Mouse (Mus musculus) hindbrain, postnatal 0 days (tissue): ENCODE data around the gene Calu. TPM values are rescaled to one million over a fixed set of nuclear protein-coding genes. Genes with fewer than 3 reads are reported as not detected.

ENCODE experiments used
- ATAC-seq: fragments of 200-750 bp; cut with Nextera tagmentation; 2 replicates; pipeline ENCODE4 v1.8.0; 2017; ENCODE audit warnings: mild to moderate bottlenecking, moderate TSS enrichment, moderate library complexity
- DNase-seq: peaks from one replicate; pipeline ENCODE4 v3.0.0-alpha.2; 2015; ENCODE audit warnings: low spot score
- H3K27ac ChIP-seq: fragments of 300-500 bp; sonication (generic); 2 replicates; pipeline ENCODE4 v1.5.1; 2014; ENCODE audit warnings: mild to moderate bottlenecking
- H3K27me3 ChIP-seq: fragments of 300-500 bp; sonication (generic); 2 replicates; pipeline ENCODE4 v1.6.1; 2014; ENCODE audit warnings: low read length, mixed read lengths; ENCODE audit not compliant: insufficient read depth
- H3K36me3 ChIP-seq: fragments of 300-500 bp; sonication (generic); 2 replicates; pipeline ENCODE4 v1.6.1; 2014; ENCODE audit warnings: low read length, mixed read lengths; ENCODE audit not compliant: insufficient read depth
- H3K4me1 ChIP-seq: fragments of 300-500 bp; sonication (generic); 2 replicates; pipeline ENCODE4 v1.6.1; 2014; ENCODE audit warnings: antibody characterized with exemption, low read length, mixed read lengths; ENCODE audit not compliant: insufficient read depth
- H3K4me2 ChIP-seq: fragments of 300-500 bp; sonication (generic); 2 replicates; pipeline ENCODE4 v1.6.1; 2014; ENCODE audit warnings: low read depth, mild to moderate bottlenecking, low read length, moderate library complexity, mixed read lengths
- H3K4me3 ChIP-seq: fragments of 300-500 bp; sonication (generic); 2 replicates; pipeline ENCODE4 v1.5.1; 2014; ENCODE audit warnings: low read length
- H3K9ac ChIP-seq: fragments of 300-500 bp; sonication (generic); replicated peaks from 2 replicates; pipeline ENCODE4 v1.6.1; 2014; ENCODE audit warnings: mild to moderate bottlenecking, low read length, moderate library complexity, mixed read lengths
- H3K9me3 ChIP-seq: fragments of 300-500 bp; sonication (generic); 2 replicates; pipeline ENCODE4 v1.6.1; 2016; ENCODE audit warnings: low read length, mixed read lengths
- CTCF ChIP-seq: IDR thresholded peaks from 2 replicates; pipeline ENCODE4 v1.5.1; 2016; ENCODE audit warnings: antibody characterized with exemption, control low read depth, low read depth
- WGBS: fragments of 180-500 bp; shearing (Covaris S2); extraction: QIAGEN DNeasy Blood & Tissue Kit; methylation state at CpG from one replicate; pipeline ENCODE4 v1.1.7; 2014; 5-methylcytosine and 5-hydroxymethylcytosine counted together
- microRNA-seq, 2 experiments: library from miRNA; unstranded; fragments of <30 nt; microRNA quantifications; one replicate each; pipeline ENCODE4; 2016
- polyA plus RNA-seq: library from polyadenylated mRNA; unstranded; fragments of >200 nt; fragmentation: Nextera tagmentation; extraction: Ambion mirVana; gene quantifications from 2 replicates; pipeline ENCODE4 v1.2.1, GENCODE M21; 2015
- total RNA-seq: library from RNA; depleted of rRNA; stranded (reverse); fragments of >200 nt; gene quantifications from 2 replicates; pipeline ENCODE4 v1.2.3, GENCODE M21; 2014; rRNA removed

Calu gene
- total and polyA plus RNA-seq, 2 experiments from 2014 or later, result 119 to 135 TPM

DNA sequence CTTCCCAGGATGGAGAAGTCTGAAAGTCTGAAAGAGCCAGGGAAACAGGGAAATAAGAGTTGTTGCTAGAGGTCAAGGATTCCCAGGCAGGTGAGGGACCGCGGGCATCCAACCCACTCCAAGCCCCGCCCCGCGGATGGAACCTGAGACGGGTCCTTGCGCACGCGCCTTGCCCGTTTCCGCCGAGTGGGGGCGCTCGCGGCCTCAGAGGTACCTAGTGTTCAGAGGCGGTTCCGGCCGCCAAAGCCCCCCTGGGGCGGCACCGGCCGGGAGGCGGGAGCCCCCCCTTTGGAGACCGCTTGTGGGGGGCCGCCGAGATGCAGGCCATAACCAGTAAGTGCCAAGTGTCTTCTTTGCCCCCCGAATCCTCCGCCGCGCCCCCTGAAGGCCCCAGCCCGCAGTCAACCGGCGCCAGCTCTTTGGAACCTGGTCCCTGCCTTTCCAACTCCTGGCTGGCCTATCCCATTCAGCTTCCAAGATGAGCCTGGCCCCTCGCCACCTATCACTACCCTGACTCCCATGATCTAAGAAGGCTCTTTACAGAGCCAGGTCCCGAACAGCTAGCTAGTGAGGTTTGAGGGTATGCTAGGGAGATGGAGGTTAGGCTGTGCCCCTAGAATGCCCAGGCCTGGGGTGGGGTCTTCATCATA, 54.9 kb downstream of the Calu start:
- Histone ChIP-seq H3K27ac (no peak overlapping the region), H3K9ac (no peak overlapping the region), H3K9me3 (no peaks in the 10 kb centered on the region), H3K36me3 (peaks cover 2% of the 10 kb centered on the region), H3K4me3 (no peak overlapping the region), H3K4me2 (no peak overlapping the region; the same call in 1 of the 2 replicates), H3K27me3 (no peaks in the 10 kb centered on the region), H3K4me1 (no peaks in the 10 kb centered on the region)
- TF ChIP-seq CTCF, result 0 out of 2 replicates have a peak, but pooled peaks have one; percentile 30
- peak; percentile 53 for DNase-seq
- WGBS, result 9% methylated on average over 34 of the region's 34 CpGs
- ATAC-seq, result no peak; the same call in 1 of the 2 replicates

GRCm38 (mm10) chr6:29406412-29406811, 58.5 kb downstream of the Calu start:
- H3K4me1 ChIP-seq, result no peaks in the 10 kb centered on the region
- no peak overlapping the region for H3K4me3 ChIP-seq
- no peak for ATAC-seq
- WGBS, result 58% methylated on average over 6 of the region's 6 CpGs
- no peak overlapping the region for H3K4me2 ChIP-seq
- no peak overlapping the region for H3K27ac ChIP-seq
- peaks cover 27% of the 10 kb centered on the region for H3K36me3 ChIP-seq
- DNase-seq, result peak; percentile 22
- H3K27me3 ChIP-seq, result no peaks in the 10 kb centered on the region
- TF ChIP-seq CTCF, result no peak
- H3K9ac ChIP-seq, result no peak overlapping the region
- no peaks in the 10 kb centered on the region for H3K9me3 ChIP-seq

DNA sequence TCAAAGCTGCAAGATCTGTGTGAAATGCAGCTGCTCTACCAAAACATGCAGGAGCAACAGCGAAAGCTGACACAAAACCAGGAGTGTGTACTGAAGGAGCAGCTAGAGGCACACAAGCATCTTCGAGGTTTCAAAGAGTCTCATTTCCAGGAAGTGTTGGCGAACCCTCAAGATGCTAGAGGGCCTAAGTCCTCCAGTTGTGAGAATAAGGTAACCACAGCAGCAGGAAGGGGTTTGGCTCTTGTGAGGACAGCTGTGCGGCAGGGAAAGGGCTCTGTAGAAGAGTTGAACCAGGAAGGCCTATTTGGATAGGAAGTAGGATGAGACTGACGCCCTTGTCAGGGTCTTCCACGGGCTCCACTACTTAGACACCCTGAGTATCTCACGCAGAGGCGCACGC, 67.6 kb downstream of the Calu start:
- Histone ChIP-seq H3K9me3 (no peaks in the 10 kb centered on the region), H3K4me3 (no peak overlapping the region), H3K9ac (no peak overlapping the region), H3K4me2 (no peak overlapping the region), H3K36me3 (peaks cover 51% of the 10 kb centered on the region), H3K27me3 (no peaks in the 10 kb centered on the region), H3K4me1 (no peaks in the 10 kb centered on the region), H3K27ac (no peak overlapping the region)
- DNase-seq (no peak), ATAC-seq (no peak)
- 88% methylated on average over 9 of the region's 9 CpGs for WGBS
- TF ChIP-seq CTCF, result no peak

GRCm38 (mm10) chr6:29420596-29420995, 72.7 kb downstream of the Calu start:
- Histone ChIP-seq H3K4me2 (no peak overlapping the region), H3K36me3 (peaks cover 19% of the 10 kb centered on the region), H3K4me3 (no peak overlapping the region), H3K27ac (no peak overlapping the region), H3K27me3 (no peaks in the 10 kb centered on the region), H3K9me3 (no peaks in the 10 kb centered on the region), H3K9ac (no peak overlapping the region), H3K4me1 (no peaks in the 10 kb centered on the region)
- DNase-seq (no peak), ATAC-seq (no peak)
- WGBS, result 95% methylated on average over 2 of the region's 2 CpGs
- no peak for TF ChIP-seq CTCF

DNA sequence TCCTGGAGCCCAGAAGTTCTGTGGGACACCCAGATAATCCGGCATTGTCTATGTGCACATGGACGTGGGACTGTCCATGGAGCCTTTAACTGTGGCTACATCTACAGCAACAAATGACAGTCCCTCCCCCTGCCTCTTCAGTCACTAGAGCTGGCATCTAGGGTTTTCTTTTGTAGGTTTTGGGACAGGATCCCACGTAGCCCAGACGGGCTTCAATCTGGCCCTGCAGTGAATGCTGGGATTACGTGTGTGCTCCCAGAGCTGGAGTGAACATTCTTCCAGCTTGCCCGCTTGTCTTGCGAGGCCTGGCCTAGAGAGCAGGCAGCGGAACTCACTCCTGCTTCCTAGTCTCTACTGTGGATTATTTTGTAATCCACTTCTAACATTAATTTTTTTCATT, 77.2 kb downstream of the Calu start:
- Histone ChIP-seq H3K9ac (no peak overlapping the region), H3K9me3 (no peaks in the 10 kb centered on the region), H3K4me1 (no peaks in the 10 kb centered on the region), H3K4me2 (no peak overlapping the region), H3K4me3 (no peak overlapping the region), H3K36me3 (no peaks in the 10 kb centered on the region), H3K27me3 (no peaks in the 10 kb centered on the region), H3K27ac (no peak overlapping the region)
- no peak for ATAC-seq
- no peak for DNase-seq
- 73% methylated on average over 8 of the region's 8 CpGs for WGBS
- TF ChIP-seq CTCF, result no peak

DNA sequence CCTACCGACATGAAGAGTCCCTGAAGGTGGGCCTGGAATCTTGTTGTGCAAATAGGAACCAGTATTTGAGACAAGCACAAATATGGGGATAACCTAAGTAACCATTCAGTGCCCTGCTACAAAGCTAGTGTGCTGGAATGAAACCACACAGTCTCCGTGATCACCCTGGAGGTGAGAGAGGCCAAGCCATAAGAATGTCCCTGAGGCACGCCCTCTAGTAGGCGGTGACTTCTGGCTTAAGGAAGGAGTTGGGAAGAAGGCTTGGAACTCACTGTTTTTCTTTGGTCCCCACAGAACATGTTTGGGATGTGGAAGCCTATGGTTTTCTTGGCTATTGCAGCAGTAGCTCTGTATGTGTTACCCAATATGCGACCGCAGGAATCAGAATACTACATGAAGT, 78.5 kb downstream of the Calu start:
- WGBS, result 85% methylated on average over 6 of the region's 6 CpGs
- no peak overlapping the region for H3K27ac ChIP-seq
- H3K27me3 ChIP-seq, result no peaks in the 10 kb centered on the region
- DNase-seq (no peak), ATAC-seq (no peak)
- H3K4me3 ChIP-seq, result no peak overlapping the region
- TF ChIP-seq CTCF, result no peak
- H3K4me1 ChIP-seq, result no peaks in the 10 kb centered on the region
- no peak overlapping the region for H3K9ac ChIP-seq
- no peak overlapping the region for H3K4me2 ChIP-seq
- no peaks in the 10 kb centered on the region for H3K9me3 ChIP-seq
- no peaks in the 10 kb centered on the region for H3K36me3 ChIP-seq

Small RNAs within 50 kb of the gene (microRNA-seq; reads per million reads assigned to microRNA genes)
- gene Gm26220 (0 to 0.36 reads per million in 2 experiments), gene Gm44354 (0 reads per million in 2 experiments)

Other genes starting within 250 kb of the Calu start
- gene Rbm28, start 183.1 kb upstream of the Calu start, total RNA-seq, result 13.8 and 16.3 TPM in 2 replicates
- gene Rbm28, start 183.1 kb upstream of the Calu start, polyA plus RNA-seq, result 18.8 and 19.9 TPM in 2 replicates
- 37.8 and 44.9 TPM in 2 replicates for gene Prrt4, start 168.5 kb upstream of the Calu start, total RNA-seq
- gene Prrt4, start 168.5 kb upstream of the Calu start, polyA plus RNA-seq, result 12.9 and 14.8 TPM in 2 replicates
- 37.8 and 46.3 TPM in 2 replicates for gene Impdh1, start 131.7 kb upstream of the Calu start, total RNA-seq
- 63.4 and 64.4 TPM in 2 replicates for gene Impdh1, start 131.7 kb upstream of the Calu start, polyA plus RNA-seq
- 26.5 and 35.8 TPM in 2 replicates for gene Hilpda, start 75.6 kb upstream of the Calu start, total RNA-seq
- gene Hilpda, start 75.6 kb upstream of the Calu start, polyA plus RNA-seq, result 23.3 and 25.6 TPM in 2 replicates
- gene Fam71f2, start 68.5 kb upstream of the Calu start, total RNA-seq, result 0.79 and 2.1 TPM in 2 replicates
- 0.29 and 0.39 TPM in 2 replicates for gene Fam71f2, start 68.5 kb upstream of the Calu start, polyA plus RNA-seq
- gene Fam71f1, start 28.9 kb upstream of the Calu start, total RNA-seq, result not detected in 2 replicates
- 0.13 TPM in 1 of 2 replicates, not detected in the other for gene Fam71f1, start 28.9 kb upstream of the Calu start, polyA plus RNA-seq
- gene Opn1sw, start 40.4 kb downstream of the Calu start, total RNA-seq, result 2.2 TPM in 1 of 2 replicates, not detected in the other
- gene Opn1sw, start 40.4 kb downstream of the Calu start, polyA plus RNA-seq, result 0.44 and 0.63 TPM in 2 replicates
- gene Ccdc136, start 48.2 kb downstream of the Calu start, total RNA-seq, result 58.1 and 79.4 TPM in 2 replicates
- gene Ccdc136, start 48.2 kb downstream of the Calu start, polyA plus RNA-seq, result 56.4 and 62.0 TPM in 2 replicates
- 17.6 and 19.4 TPM in 2 replicates for gene Flnc, start 85.2 kb downstream of the Calu start, total RNA-seq
- 1.8 TPM in 2 replicates for gene Flnc, start 85.2 kb downstream of the Calu start, polyA plus RNA-seq
- gene Atp6v1f, start 119.6 kb downstream of the Calu start, total RNA-seq, result 229 and 240 TPM in 2 replicates
- gene Atp6v1f, start 119.6 kb downstream of the Calu start, polyA plus RNA-seq, result 371 and 385 TPM in 2 replicates
- 0.47 TPM in 1 of 2 replicates, not detected in the other for gene Atp6v1fnb, start 123.4 kb downstream of the Calu start, total RNA-seq
- 0.59 TPM in 1 of 2 replicates, not detected in the other for gene Atp6v1fnb, start 123.4 kb downstream of the Calu start, polyA plus RNA-seq
- 13.1 and 27.5 TPM in 2 replicates for gene Kcp, start 159.9 kb downstream of the Calu start, total RNA-seq
- 7.6 and 7.7 TPM in 2 replicates for gene Kcp, start 159.9 kb downstream of the Calu start, polyA plus RNA-seq
- 2.4 and 3.9 TPM in 2 replicates for gene Irf5, start 178.6 kb downstream of the Calu start, total RNA-seq
- 1.8 and 2.1 TPM in 2 replicates for gene Irf5, start 178.6 kb downstream of the Calu start, polyA plus RNA-seq